Mouse (Mus musculus): ENCODE measurements at regions not wholly inside any gene's neighbourhood (a gene's known extent, or its start where the extent isn't known, plus 50 kb on each side); places are given as distances from the start of the nearest gene placed in this dataset.

DNA sequence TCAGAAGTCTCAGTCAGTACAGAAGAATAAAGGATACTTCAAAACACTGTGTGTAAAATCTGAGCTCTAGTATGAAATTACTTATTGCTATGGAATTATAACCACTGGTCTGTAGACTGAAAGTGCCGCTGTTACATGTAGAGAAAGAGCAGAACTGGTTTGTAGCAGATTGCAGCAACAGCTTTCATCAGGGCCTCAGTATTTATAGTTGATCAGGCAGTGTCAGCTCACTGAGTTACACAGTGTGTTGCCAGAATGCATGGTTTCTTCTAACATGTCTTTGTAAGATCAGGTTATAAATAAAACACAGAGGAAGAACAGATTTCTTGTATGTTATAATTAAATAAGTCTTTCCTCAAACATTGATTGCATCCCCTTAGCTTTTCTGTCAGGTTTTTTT, 347.6 kb upstream of the Grik2 start:
- Histone ChIP-seq H3K36me3 (ENCODE audit: control insufficient read depth, insufficient read depth, low read length) (no peaks in the 10 kb centered on the region), H3K4me3 (ENCODE audit: low read depth, low read length) (no peak overlapping the region), H3K9ac (ENCODE audit: low read length) (no peak overlapping the region), H3K27me3 (ENCODE audit: control insufficient read depth, insufficient read depth, low read length) (no peaks in the 10 kb centered on the region), H3K9me3 (ENCODE audit: control insufficient read depth, low read length) (no peaks in the 10 kb centered on the region), H3K27ac (ENCODE audit: low read depth, low read length) (no peak overlapping the region), H3K4me1 (ENCODE audit: control insufficient read depth, insufficient read depth, low read length) (no peaks in the 10 kb centered on the region), H3K4me2 (no peak overlapping the region)
- DNase-seq (ENCODE audit: low spot score, missing footprints) (no peak), ATAC-seq (ENCODE audit: low FRiP score) (no peak)
- 87% methylated on average over 1 of the region's 1 CpGs for WGBS

DNA sequence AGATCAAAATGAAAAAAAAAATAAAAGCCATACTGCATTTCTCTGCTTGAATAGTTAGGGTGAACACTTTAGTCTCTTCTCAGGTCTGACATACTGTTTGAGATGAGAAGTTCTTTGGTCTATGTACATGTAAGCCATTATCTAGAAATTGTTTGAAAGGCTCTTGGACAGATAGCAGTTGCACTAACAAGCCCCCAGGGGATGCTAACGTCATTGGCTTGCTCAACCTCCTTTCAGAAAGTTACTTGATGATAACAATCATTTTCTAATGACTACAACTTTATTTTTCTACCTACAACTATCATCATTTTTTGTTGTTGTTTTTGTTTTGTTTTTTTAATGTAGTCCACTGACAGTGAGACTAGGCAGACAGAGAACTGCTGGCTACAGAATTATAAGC, 346.9 kb upstream of the Grik2 start:
- ATAC-seq (ENCODE audit: low FRiP score), result no peak

More for the DNA sequence above, 346.9 kb upstream of the Grik2 start:
- H3K4me1 ChIP-seq (ENCODE audit: control insufficient read depth, insufficient read depth, low read length), result no peaks in the 10 kb centered on the region
- H3K27ac ChIP-seq (ENCODE audit: low read depth, low read length), result no peak overlapping the region
- H3K9ac ChIP-seq (ENCODE audit: low read length), result no peak overlapping the region
- no peaks in the 10 kb centered on the region for H3K36me3 ChIP-seq (ENCODE audit: control insufficient read depth, insufficient read depth, low read length)
- DNase-seq (ENCODE audit: low spot score, missing footprints), result no peak
- H3K27me3 ChIP-seq (ENCODE audit: control insufficient read depth, insufficient read depth, low read length), result no peaks in the 10 kb centered on the region
- H3K4me3 ChIP-seq (ENCODE audit: low read depth, low read length), result no peak overlapping the region
- H3K4me2 ChIP-seq, result no peak overlapping the region
- no peaks in the 10 kb centered on the region for H3K9me3 ChIP-seq (ENCODE audit: control insufficient read depth, low read length)
- 42% methylated on average over 1 of the region's 1 CpGs for WGBS
